Mouse (Mus musculus) myocyte (in vitro differentiated cells): ENCODE measurements around the gene Alk.

Experiments used
- MAX ChIP-seq: IDR thresholded peaks from one replicate; pipeline ENCODE4 v1.6.1; 2011; ENCODE audit warnings: low read depth, mild to moderate bottlenecking, control low read depth
- POLR2A ChIP-seq: IDR thresholded peaks from one replicate; pipeline ENCODE4 v1.6.1; 2011; ENCODE audit warnings: low read depth, mild to moderate bottlenecking, control low read depth, moderate library complexity; ENCODE audit not compliant: insufficient read length
- USF1 ChIP-seq: IDR thresholded peaks from one replicate; pipeline ENCODE4 v1.6.1; 2011; ENCODE audit warnings: low read depth, mild to moderate bottlenecking, control low read depth, moderate library complexity

GRCm38 (mm10) chr17:72276778-72277177, 327.6 kb downstream of the Alk start:
- no peak for TF ChIP-seq POLR2A
- TF ChIP-seq USF1: no peak
- TF ChIP-seq MAX: no peak
